Mouse (Mus musculus): ENCODE measurements around the gene Ror2. TPM values are rescaled to one million over a fixed set of nuclear protein-coding genes. Genes with fewer than 3 reads are reported as not detected.

The Ror2 gene
- 11.5 and 13.2 TPM in 2 replicates for polyA plus RNA-seq (2014; fragmentation: Nextera tagmentation; extraction: Ambion mirVana)

- H3K36me3 ChIP-seq (ENCODE audit: control insufficient read depth, insufficient read depth, low read length), result no peaks in the 10 kb centered on the region
- peak within 1 kb of the TSS; percentile 68 to 98 for H3K4me3 ChIP-seq (ENCODE audit: control insufficient read depth in 1 of 2, insufficient read depth in 1 of 2, low read depth in 1 of 2, low read length in 2 of 2)
- peak within 1 kb of the TSS; percentile 96 for H3K9ac ChIP-seq (ENCODE audit: low read length)
- H3K4me1 ChIP-seq (ENCODE audit: control insufficient read depth in 2 of 2, insufficient read depth in 2 of 2, low read length in 2 of 2), result peaks cover 11 to 37% of the 10 kb centered on the region in 2 experiments
- H3K27ac ChIP-seq (replicated peaks in 1 of 2; ENCODE audit: control insufficient read depth in 1 of 2, insufficient read depth in 1 of 2, low read depth in 2 of 2, low read length in 2 of 2), result peak within 1 kb of the TSS; percentile 74 to 80
- peak within 1 kb of the TSS; percentile 79 for H3K4me2 ChIP-seq (ENCODE audit: low read length)
- no peaks in the 10 kb centered on the region for H3K9me3 ChIP-seq (ENCODE audit: control insufficient read depth, low read length)
- peak; percentile 85 for ATAC-seq (ENCODE audit: insufficient number of reproducible peaks, insufficient read depth, low FRiP score, low read depth)
- WGBS, result under 1% methylated on average over 51 of the region's 68 CpGs
- H3K27me3 ChIP-seq (ENCODE audit: control insufficient read depth, insufficient read depth, low read length), result peaks cover 4% of the 10 kb centered on the region; the same call in 1 of the 2 replicates
Measured at GRCm38 (mm10) chr13:53285756-53286361, at the start of gene Ror2. TSS of gene Ror2 (minus strand) at chr13:53286124.

- no peak overlapping the region for H3K4me2 ChIP-seq (ENCODE audit: low read length)
- no peaks in the 10 kb centered on the region for H3K9me3 ChIP-seq (ENCODE audit: control insufficient read depth, low read length)
- 94% methylated on average over 8 of the region's 8 CpGs for WGBS
- H3K36me3 ChIP-seq (ENCODE audit: control insufficient read depth, insufficient read depth, low read length), result peaks cover 69% of the 10 kb centered on the region
- H3K9ac ChIP-seq (ENCODE audit: low read length), result no peak overlapping the region
- ATAC-seq (ENCODE audit: insufficient number of reproducible peaks, insufficient read depth, low FRiP score, low read depth), result no peak
- no peak overlapping the region for H3K4me3 ChIP-seq (ENCODE audit: control insufficient read depth in 1 of 2, insufficient read depth in 1 of 2, low read depth in 1 of 2, low read length in 2 of 2)
- no peaks in the 10 kb centered on the region; a peak in 1 of 4 replicates for H3K4me1 ChIP-seq (ENCODE audit: control insufficient read depth in 2 of 2, insufficient read depth in 2 of 2, low read length in 2 of 2)
- H3K27ac ChIP-seq (replicated peaks in 1 of 2; ENCODE audit: control insufficient read depth in 1 of 2, insufficient read depth in 1 of 2, low read depth in 2 of 2, low read length in 2 of 2), result no peak overlapping the region
- no peaks in the 10 kb centered on the region for H3K27me3 ChIP-seq (ENCODE audit: control insufficient read depth, insufficient read depth, low read length)
Measured at GRCm38 (mm10) chr13:53333769-53334168, 47.8 kb upstream of the Ror2 start.

- 77% methylated on average over 2 of the region's 2 CpGs for WGBS
- no peak for ATAC-seq (ENCODE audit: insufficient number of reproducible peaks, insufficient read depth, low FRiP score, low read depth)
- Histone ChIP-seq H3K36me3 (ENCODE audit: control insufficient read depth, insufficient read depth, low read length) (peaks cover 38% of the 10 kb centered on the region), H3K9ac (ENCODE audit: low read length) (no peak overlapping the region), H3K27ac (replicated peaks in 1 of 2; ENCODE audit: control insufficient read depth in 1 of 2, insufficient read depth in 1 of 2, low read depth in 2 of 2, low read length in 2 of 2) (no peak overlapping the region), H3K4me2 (ENCODE audit: low read length) (no peak overlapping the region), H3K9me3 (ENCODE audit: control insufficient read depth, low read length) (no peaks in the 10 kb centered on the region), H3K27me3 (ENCODE audit: control insufficient read depth, insufficient read depth, low read length) (no peaks in the 10 kb centered on the region), H3K4me1 (ENCODE audit: control insufficient read depth in 2 of 2, insufficient read depth in 2 of 2, low read length in 2 of 2) (no peaks in the 10 kb centered on the region), H3K4me3 (ENCODE audit: control insufficient read depth in 1 of 2, insufficient read depth in 1 of 2, low read depth in 1 of 2, low read length in 2 of 2) (no peak overlapping the region)
Measured at GRCm38 (mm10) chr13:53330246-53330645, 44.3 kb upstream of the Ror2 start.

- Histone ChIP-seq H3K4me2 (ENCODE audit: low read length) (no peak overlapping the region), H3K4me3 (ENCODE audit: control insufficient read depth in 1 of 2, insufficient read depth in 1 of 2, low read depth in 1 of 2, low read length in 2 of 2) (no peak overlapping the region), H3K4me1 (ENCODE audit: control insufficient read depth in 2 of 2, insufficient read depth in 2 of 2, low read length in 2 of 2) (0 out of 4 replicates have a peak, but pooled peaks cover 0 to 2% of the 10 kb centered on the region in 2 experiments), H3K27me3 (ENCODE audit: control insufficient read depth, insufficient read depth, low read length) (no peaks in the 10 kb centered on the region), H3K9me3 (ENCODE audit: control insufficient read depth, low read length) (no peaks in the 10 kb centered on the region), H3K9ac (ENCODE audit: low read length) (no peak overlapping the region), H3K27ac (replicated peaks in 1 of 2; ENCODE audit: control insufficient read depth in 1 of 2, insufficient read depth in 1 of 2, low read depth in 2 of 2, low read length in 2 of 2) (no peak overlapping the region), H3K36me3 (ENCODE audit: control insufficient read depth, insufficient read depth, low read length) (no peaks in the 10 kb centered on the region)
- 78% methylated on average over 1 of the region's 1 CpGs for WGBS
- no peak for ATAC-seq (ENCODE audit: insufficient number of reproducible peaks, insufficient read depth, low FRiP score, low read depth)
Measured at GRCm38 (mm10) chr13:53325531-53325930, 39.6 kb upstream of the Ror2 start.

- no peak overlapping the region for H3K4me2 ChIP-seq (ENCODE audit: low read length)
- H3K27me3 ChIP-seq (ENCODE audit: control insufficient read depth, insufficient read depth, low read length), result no peaks in the 10 kb centered on the region
- H3K27ac ChIP-seq (replicated peaks in 1 of 2; ENCODE audit: control insufficient read depth in 1 of 2, insufficient read depth in 1 of 2, low read depth in 2 of 2, low read length in 2 of 2), result no peak overlapping the region
- ATAC-seq (ENCODE audit: insufficient number of reproducible peaks, insufficient read depth, low FRiP score, low read depth), result no peak
- WGBS, result 68% methylated on average over 2 of the region's 2 CpGs
- H3K36me3 ChIP-seq (ENCODE audit: control insufficient read depth, insufficient read depth, low read length), result no peaks in the 10 kb centered on the region
- no peak overlapping the region for H3K4me3 ChIP-seq (ENCODE audit: control insufficient read depth in 1 of 2, insufficient read depth in 1 of 2, low read depth in 1 of 2, low read length in 2 of 2)
- H3K9ac ChIP-seq (ENCODE audit: low read length), result no peak overlapping the region
- no peaks in the 10 kb centered on the region for H3K9me3 ChIP-seq (ENCODE audit: control insufficient read depth, low read length)
- H3K4me1 ChIP-seq (ENCODE audit: control insufficient read depth in 2 of 2, insufficient read depth in 2 of 2, low read length in 2 of 2), result 0 out of 4 replicates have a peak, but pooled peaks cover 0 to 2% of the 10 kb centered on the region in 2 experiments
Measured at GRCm38 (mm10) chr13:53323661-53324060, 37.7 kb upstream of the Ror2 start.

- no peaks in the 10 kb centered on the region for H3K9me3 ChIP-seq (ENCODE audit: control insufficient read depth, low read length)
- no peaks in the 10 kb centered on the region for H3K36me3 ChIP-seq (ENCODE audit: control insufficient read depth, insufficient read depth, low read length)
- 73% methylated on average over 12 of the region's 12 CpGs for WGBS
- no peak for ATAC-seq (ENCODE audit: insufficient number of reproducible peaks, insufficient read depth, low FRiP score, low read depth)
- H3K27ac ChIP-seq (replicated peaks in 1 of 2; ENCODE audit: control insufficient read depth in 1 of 2, insufficient read depth in 1 of 2, low read depth in 2 of 2, low read length in 2 of 2), result no peak overlapping the region
- no peak overlapping the region for H3K4me2 ChIP-seq (ENCODE audit: low read length)
- H3K4me3 ChIP-seq (ENCODE audit: control insufficient read depth in 1 of 2, insufficient read depth in 1 of 2, low read depth in 1 of 2, low read length in 2 of 2), result no peak overlapping the region
- no peak overlapping the region for H3K9ac ChIP-seq (ENCODE audit: low read length)
- H3K4me1 ChIP-seq (ENCODE audit: control insufficient read depth in 2 of 2, insufficient read depth in 2 of 2, low read length in 2 of 2), result 0 out of 4 replicates have a peak, but pooled peaks cover 0 to 2% of the 10 kb centered on the region in 2 experiments
- no peaks in the 10 kb centered on the region for H3K27me3 ChIP-seq (ENCODE audit: control insufficient read depth, insufficient read depth, low read length)
Measured at GRCm38 (mm10) chr13:53320899-53321298, 35.0 kb upstream of the Ror2 start.

- ATAC-seq (ENCODE audit: insufficient number of reproducible peaks, insufficient read depth, low FRiP score, low read depth), result no peak
- no peaks in the 10 kb centered on the region for H3K27me3 ChIP-seq (ENCODE audit: control insufficient read depth, insufficient read depth, low read length)
- H3K4me3 ChIP-seq (ENCODE audit: control insufficient read depth in 1 of 2, insufficient read depth in 1 of 2, low read depth in 1 of 2, low read length in 2 of 2), result no peak overlapping the region
- no peaks in the 10 kb centered on the region for H3K4me1 ChIP-seq (ENCODE audit: control insufficient read depth in 2 of 2, insufficient read depth in 2 of 2, low read length in 2 of 2)
- H3K9ac ChIP-seq (ENCODE audit: low read length), result no peak overlapping the region
- no peak overlapping the region for H3K4me2 ChIP-seq (ENCODE audit: low read length)
- WGBS, result 65% methylated on average over 11 of the region's 11 CpGs
- H3K27ac ChIP-seq (replicated peaks in 1 of 2; ENCODE audit: control insufficient read depth in 1 of 2, insufficient read depth in 1 of 2, low read depth in 2 of 2, low read length in 2 of 2), result no peak overlapping the region
- no peaks in the 10 kb centered on the region for H3K9me3 ChIP-seq (ENCODE audit: control insufficient read depth, low read length)
- H3K36me3 ChIP-seq (ENCODE audit: control insufficient read depth, insufficient read depth, low read length), result no peaks in the 10 kb centered on the region
Measured at GRCm38 (mm10) chr13:53316515-53317295, 30.8 kb upstream of the Ror2 start.

Data from heart, embryonic 14.5 days (tissue).